Mouse (Mus musculus) regulatory T cell (primary cell): Measurements from ENCODE around the gene Rbm38.

Experiments
- in situ Hi-C: fragments of 300-600 bp; cut with MboI, MseI; formaldehyde crosslinking; loops from one replicate; pipeline ENCODE4 v1.15.1; 2025; ENCODE audit warnings: high pct_unique_total_duplicates

The Rbm38 gene

GRCm38 (mm10) chr2:173014741-173015287 is 5.5 kb upstream of the Rbm38 start:
- in situ Hi-C loops: no loop called here

GRCm38 (mm10) chr2:173017940-173018339 is 2.4 kb upstream of the Rbm38 start:
- in situ Hi-C loops: no loop called here

GRCm38 (mm10) chr2:173018618-173019017 is 1.7 kb upstream of the Rbm38 start:
- in situ Hi-C loops: no loop called here

GRCm38 (mm10) chr2:173019322-173019721 is 976 bp upstream of the Rbm38 start:
- in situ Hi-C loops: no loop called here

GRCm38 (mm10) chr2:173019790-173020189 is 508 bp upstream of the Rbm38 start:
- in situ Hi-C loops: loop anchor here (5.0 kb wide), 1 partner anchor 1308 kb away; no protein-coding TSS in a partner anchor

GRCm38 (mm10) chr2:173021633-173022055 is 1.3 kb downstream of the Rbm38 start:
- in situ Hi-C loops: loop anchor here (5.0 kb wide), 1 partner anchor 1306 kb away; no protein-coding TSS in a partner anchor

- in situ Hi-C loops: loop anchor here (5.0 kb wide), 1 partner anchor 1305 kb away; no protein-coding TSS in a partner anchor
Measured at GRCm38 (mm10) chr2:173022056-173022681, 1.9 kb downstream of the Rbm38 start.

GRCm38 (mm10) chr2:173022813-173023212 is 2.5 kb downstream of the Rbm38 start:
- in situ Hi-C loops: loop anchor here (5.0 kb wide), 1 partner anchor 1304 kb away; no protein-coding TSS in a partner anchor

- in situ Hi-C loops: loop anchor here (5.0 kb wide), 1 partner anchor 1304 kb away; no protein-coding TSS in a partner anchor
Measured at GRCm38 (mm10) chr2:173023371-173023851, 3.1 kb downstream of the Rbm38 start.

GRCm38 (mm10) chr2:173023966-173024365 is 3.7 kb downstream of the Rbm38 start:
- in situ Hi-C loops: loop anchor here (5.0 kb wide), 1 partner anchor 1303 kb away; no protein-coding TSS in a partner anchor

- in situ Hi-C loops: loop anchor here (5.0 kb wide), 1 partner anchor 1303 kb away; no protein-coding TSS in a partner anchor
Measured at GRCm38 (mm10) chr2:173024392-173024791, 4.1 kb downstream of the Rbm38 start.

GRCm38 (mm10) chr2:173024938-173025337 is 4.6 kb downstream of the Rbm38 start:
- in situ Hi-C loops: loop anchor here (5.0 kb wide), 1 partner anchor 1302 kb away; no protein-coding TSS in a partner anchor

- in situ Hi-C loops: no loop called here
Measured at GRCm38 (mm10) chr2:173026286-173026685, 6.0 kb downstream of the Rbm38 start.

- in situ Hi-C loops: no loop called here
Measured at GRCm38 (mm10) chr2:173026688-173027131, 6.4 kb downstream of the Rbm38 start.

GRCm38 (mm10) chr2:173027169-173027823 is 7.0 kb downstream of the Rbm38 start:
- in situ Hi-C loops: no loop called here

- in situ Hi-C loops: no loop called here
Measured at GRCm38 (mm10) chr2:173027824-173028495, 7.7 kb downstream of the Rbm38 start.

GRCm38 (mm10) chr2:173028508-173029031 is 8.3 kb downstream of the Rbm38 start:
- in situ Hi-C loops: no loop called here

GRCm38 (mm10) chr2:173030591-173031338 is 10.5 kb downstream of the Rbm38 start:
- in situ Hi-C loops: no loop called here

GRCm38 (mm10) chr2:173033531-173033930 is 13.2 kb downstream of the Rbm38 start:
- in situ Hi-C loops: no loop called here

- in situ Hi-C loops: no loop called here
Measured at GRCm38 (mm10) chr2:173034998-173035397, 14.7 kb downstream of the Rbm38 start.

- in situ Hi-C loops: no loop called here
Measured at GRCm38 (mm10) chr2:173035653-173036052, 15.4 kb downstream of the Rbm38 start.
